Mouse (Mus musculus) limb, embryonic 11.5 days (tissue): Measurements from ENCODE around the gene Mllt10. TPM values are rescaled to one million over a fixed set of nuclear protein-coding genes. Genes with fewer than 3 reads are reported as not detected.

Experiments
- ATAC-seq: fragments of 200-750 bp; cut with Nextera tagmentation; 2 replicates; pipeline ENCODE4 v1.8.0; 2017; ENCODE audit warnings: low read depth; ENCODE audit not compliant: insufficient number of reproducible peaks, low FRiP score, low TSS enrichment
- DNase-seq: peaks from one replicate; pipeline ENCODE4 v3.0.0-alpha.2; 2015; ENCODE audit warnings: low spot score
- H3K27ac ChIP-seq: fragments of 300-500 bp; sonication (generic); replicated peaks from 2 replicates; pipeline ENCODE4 v1.5.1; 2014; ENCODE audit warnings: low read depth, mild to moderate bottlenecking, low read length
- H3K27me3 ChIP-seq: fragments of 300-500 bp; sonication (generic); 2 replicates; pipeline ENCODE4 v1.6.1; 2014; ENCODE audit warnings: mild to moderate bottlenecking, low read length, mixed read lengths; ENCODE audit not compliant: control insufficient read depth, insufficient read depth
- H3K36me3 ChIP-seq: fragments of 300-500 bp; sonication (generic); 2 replicates; pipeline ENCODE4 v1.6.1; 2014; ENCODE audit warnings: mild to moderate bottlenecking, low read length, moderate library complexity, mixed read lengths; ENCODE audit not compliant: control insufficient read depth, insufficient read depth
- H3K4me1 ChIP-seq: fragments of 300-500 bp; sonication (generic); 2 replicates; pipeline ENCODE4 v1.6.1; 2014; ENCODE audit warnings: low read length, mixed read lengths; ENCODE audit not compliant: control insufficient read depth, insufficient read depth
- H3K4me2 ChIP-seq: fragments of 300-500 bp; sonication (generic); 2 replicates; pipeline ENCODE4 v1.6.1; 2014; ENCODE audit warnings: low read depth, mild to moderate bottlenecking, moderate library complexity; ENCODE audit not compliant: severe bottlenecking
- H3K4me3 ChIP-seq: fragments of 300-500 bp; sonication (generic); 2 replicates; pipeline ENCODE4 v1.5.1; 2014; ENCODE audit warnings: low read depth, low read length
- H3K9ac ChIP-seq: fragments of 300-500 bp; sonication (generic); 2 replicates; pipeline ENCODE4 v1.6.1; 2014; ENCODE audit warnings: mild to moderate bottlenecking, low read length
- H3K9me3 ChIP-seq: fragments of 300-500 bp; sonication (generic); 2 replicates; pipeline ENCODE4 v1.6.1; 2016; ENCODE audit warnings: low read length; ENCODE audit not compliant: control insufficient read depth
- WGBS: fragments of 180-500 bp; shearing (Covaris S2); extraction: QIAGEN DNeasy Blood & Tissue Kit; methylation state at CpG from one replicate; pipeline ENCODE4 v1.1.7; 2014; 5-methylcytosine and 5-hydroxymethylcytosine counted together
- polyA plus RNA-seq: library from polyadenylated mRNA; unstranded; fragments of >200 nt; fragmentation: Nextera tagmentation; extraction: Ambion mirVana; gene quantifications from 2 replicates; pipeline ENCODE4 v1.2.1, GENCODE M21; 2014

Mllt10 gene
- polyA plus RNA-seq, 1 experiment from 2014 or later = 46.3 TPM

DNA sequence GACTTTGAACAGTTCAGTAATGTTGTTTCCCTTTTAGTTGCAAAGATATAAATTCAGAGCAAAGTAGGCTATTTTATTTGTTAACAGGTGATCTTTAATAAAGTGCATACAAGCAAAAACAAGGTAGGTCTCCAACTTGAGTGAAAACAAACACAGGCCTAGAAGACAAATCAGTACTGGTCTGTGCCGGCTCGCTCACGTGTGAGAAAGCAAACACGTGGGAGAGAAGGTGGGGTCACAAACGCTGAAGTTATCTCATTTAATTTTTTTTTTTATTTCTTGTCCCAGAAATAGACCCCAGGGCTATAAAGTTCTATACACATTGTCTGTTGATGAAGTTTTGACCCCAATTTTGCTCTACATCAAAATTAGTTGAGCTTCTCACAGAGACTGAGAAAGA is 29.9 kb upstream of the Mllt10 start:
- H3K27ac ChIP-seq = no peak overlapping the region

DNA sequence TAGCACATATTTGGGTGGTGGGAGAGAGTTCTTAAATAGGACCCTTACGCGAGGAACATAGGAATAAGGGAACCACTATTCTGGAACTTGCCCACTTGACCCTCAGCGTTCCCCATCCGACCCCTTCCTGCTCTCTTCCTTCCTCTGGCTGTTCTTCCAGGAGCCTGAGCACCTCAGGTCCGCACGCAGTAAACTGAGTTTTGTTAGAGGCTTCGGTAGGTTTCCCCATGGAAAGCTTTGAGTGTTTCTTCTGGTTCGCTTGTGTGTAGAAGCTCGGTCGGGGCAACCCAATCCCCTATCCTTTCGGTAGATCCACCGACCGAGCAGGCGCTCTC is 29.3 kb upstream of the Mllt10 start:
- Histone ChIP-seq H3K9ac (peak overlapping the region; percentile 60), H3K4me2 (peak overlapping the region; percentile 90), H3K4me3 (peak overlapping the region; percentile 73), H3K27me3 (no peaks in the 10 kb centered on the region), H3K36me3 (no peaks in the 10 kb centered on the region), H3K27ac (0 out of 2 replicates have a peak overlapping the region, but pooled peaks have one; percentile 47), H3K9me3 (no peaks in the 10 kb centered on the region), H3K4me1 (peaks cover 5% of the 10 kb centered on the region; the same call in 1 of the 2 replicates)
- DNase-seq (no peak), ATAC-seq (no peak)
- WGBS = 3% methylated on average over 14 of the region's 14 CpGs

More for the DNA sequence above, 29.9 kb upstream of the Mllt10 start:
- H3K4me2 ChIP-seq = peak overlapping the region; percentile 90; the same call in 1 of the 2 replicates
- no peak overlapping the region for H3K4me3 ChIP-seq
- no peaks in the 10 kb centered on the region for H3K27me3 ChIP-seq
- no peak for ATAC-seq
- H3K4me1 ChIP-seq = peaks cover 5% of the 10 kb centered on the region; the same call in 1 of the 2 replicates
- WGBS = 68% methylated on average over 5 of the region's 5 CpGs
- no peaks in the 10 kb centered on the region for H3K36me3 ChIP-seq
- H3K9me3 ChIP-seq = no peaks in the 10 kb centered on the region
- H3K9ac ChIP-seq = no peak overlapping the region
- no peak for DNase-seq

DNA sequence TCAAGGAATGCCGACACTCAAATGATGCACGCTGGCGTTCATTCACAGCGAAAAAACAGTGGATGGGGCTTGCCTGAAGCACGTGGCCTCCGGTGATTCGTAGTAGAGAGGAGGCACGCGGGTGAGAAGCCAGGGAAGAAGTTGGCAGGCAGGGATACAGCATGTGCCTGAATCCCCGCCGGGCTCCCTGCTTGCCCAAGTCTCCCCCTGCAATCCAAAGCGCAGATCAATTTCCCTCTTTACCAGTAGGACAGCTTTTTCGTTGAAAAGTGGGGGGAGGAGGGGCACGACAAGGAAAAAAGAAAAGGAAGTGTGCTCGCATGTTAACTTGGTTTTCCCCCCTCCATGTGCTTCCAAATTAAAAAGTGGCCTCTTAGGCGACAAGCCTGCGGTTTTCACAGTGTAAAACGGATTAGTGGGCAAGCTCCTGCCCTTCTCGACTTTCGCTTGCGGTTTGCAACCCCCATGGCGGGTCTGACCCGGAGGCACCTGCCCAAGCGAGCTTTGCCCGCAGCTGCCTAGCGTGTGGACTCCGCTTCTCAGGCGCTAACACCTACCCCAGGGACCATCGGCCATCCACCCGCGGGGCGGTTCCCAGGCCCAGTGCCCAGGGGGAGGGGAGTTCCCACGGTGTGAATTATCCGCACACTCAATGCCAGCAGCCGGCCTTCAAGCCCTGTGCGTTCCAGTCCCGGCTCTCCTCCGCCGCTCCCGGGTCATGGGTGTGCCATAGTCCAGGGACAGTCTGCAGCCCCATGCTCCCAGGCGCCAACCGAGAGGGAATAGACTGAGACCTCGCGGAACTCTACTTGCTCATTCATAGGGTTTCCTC is 28.7 kb upstream of the Mllt10 start:
- Histone ChIP-seq H3K4me2 (peak overlapping the region; percentile 90), H3K27ac (0 out of 2 replicates have a peak overlapping the region, but pooled peaks have one; percentile 47), H3K9me3 (no peaks in the 10 kb centered on the region), H3K9ac (peak overlapping the region; percentile 60), H3K36me3 (no peaks in the 10 kb centered on the region), H3K27me3 (no peaks in the 10 kb centered on the region), H3K4me1 (peaks cover 10% of the 10 kb centered on the region), H3K4me3 (peak overlapping the region; percentile 73)
- ATAC-seq (peak; percentile 10; the same call in 1 of the 2 replicates), DNase-seq (peak; percentile 77)
- under 1% methylated on average over 44 of the region's 44 CpGs for WGBS

DNA sequence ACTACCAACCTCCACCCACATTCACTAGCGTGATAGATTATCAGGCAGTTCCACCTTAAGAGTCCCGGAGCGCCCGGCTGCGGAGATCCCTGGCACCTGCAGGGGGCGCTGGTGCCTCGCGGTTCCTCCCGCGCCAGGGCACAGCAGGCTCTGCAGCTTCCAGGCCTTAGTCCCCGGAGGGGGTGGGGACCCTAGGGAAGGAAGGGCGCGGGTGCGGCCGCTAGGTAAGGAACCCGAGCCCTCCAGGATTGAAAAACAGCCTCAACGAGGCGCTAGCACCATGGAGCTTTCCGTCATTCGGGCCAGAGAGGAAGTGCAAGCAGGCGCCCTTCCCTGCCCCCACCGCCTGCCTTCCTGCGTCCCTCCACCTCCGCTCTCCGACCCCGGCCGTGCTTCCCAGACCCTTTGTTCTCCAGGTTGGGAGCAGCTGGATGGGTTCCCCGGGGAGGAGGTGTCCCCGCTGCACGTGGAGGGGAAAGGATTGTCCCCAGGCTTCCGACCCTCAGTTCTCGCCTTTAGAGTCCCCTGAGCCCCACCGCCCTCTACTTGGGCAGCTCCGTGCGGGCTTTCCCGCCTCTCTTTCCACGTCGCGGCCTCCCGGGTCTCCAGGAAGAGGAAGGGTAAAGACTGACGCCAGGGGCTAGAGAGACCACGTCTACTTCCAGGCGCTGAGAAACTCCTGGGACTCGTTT is 27.4 kb upstream of the Mllt10 start:
- ATAC-seq (peak; percentile 91), DNase-seq (peak; percentile 97)
- Histone ChIP-seq H3K27me3 (no peaks in the 10 kb centered on the region), H3K4me3 (peak overlapping the region; percentile 73), H3K9me3 (no peaks in the 10 kb centered on the region), H3K9ac (peak overlapping the region; percentile 93), H3K4me1 (peaks cover 20% of the 10 kb centered on the region), H3K4me2 (peak overlapping the region; percentile 90), H3K36me3 (no peaks in the 10 kb centered on the region), H3K27ac (peak overlapping the region; percentile 99)
- WGBS = under 1% methylated on average over 42 of the region's 44 CpGs

DNA sequence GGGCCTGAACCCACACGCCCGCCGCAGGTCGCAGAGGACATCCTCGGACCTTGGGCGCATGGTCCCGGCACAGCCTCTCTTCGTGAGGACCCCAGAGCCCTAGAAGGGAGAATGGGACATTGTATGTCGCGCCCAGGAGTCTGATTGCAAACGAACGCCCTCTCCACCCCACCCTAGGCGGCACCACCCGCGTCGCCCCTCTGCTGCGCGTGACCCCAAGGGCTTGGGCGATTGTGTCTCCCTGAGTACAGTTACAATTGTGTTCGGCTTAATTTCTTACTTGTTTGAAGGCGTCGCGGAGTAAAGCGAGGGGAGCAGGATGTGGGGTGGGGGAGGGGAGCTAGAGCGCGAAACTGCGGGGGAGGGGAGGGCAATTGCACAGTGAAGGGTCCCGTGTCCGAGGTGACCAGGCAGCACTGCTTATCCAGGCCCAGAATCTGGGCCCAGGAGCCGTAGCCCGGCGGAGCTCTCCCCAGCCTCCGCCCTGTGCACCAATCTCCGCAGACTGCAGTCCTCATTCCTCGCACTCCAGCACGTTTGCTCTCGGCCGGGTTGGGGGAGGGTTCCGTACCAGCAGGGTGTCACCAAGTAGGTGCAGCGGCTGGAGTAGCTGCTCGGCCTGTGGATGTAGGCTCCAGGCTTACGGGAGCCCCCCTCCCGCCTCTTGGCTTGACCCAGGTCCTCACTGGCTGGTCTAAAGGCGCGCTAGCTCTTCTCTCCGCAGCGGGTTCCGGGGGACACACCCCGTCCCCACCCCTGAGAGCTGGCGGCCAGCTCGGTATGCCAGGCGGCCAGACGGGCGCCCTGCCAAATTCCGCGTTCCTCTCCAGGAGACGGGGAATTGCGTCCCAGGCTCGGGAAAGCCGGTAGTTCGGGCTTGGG is 26.7 kb upstream of the Mllt10 start:
- DNase-seq (peak; percentile 85), ATAC-seq (peak; percentile 58)
- Histone ChIP-seq H3K4me2 (peak overlapping the region; percentile 90), H3K9me3 (no peaks in the 10 kb centered on the region), H3K27ac (peak overlapping the region; percentile 99), H3K4me3 (peak overlapping the region; percentile 73), H3K9ac (peak overlapping the region; percentile 93), H3K36me3 (no peaks in the 10 kb centered on the region), H3K27me3 (no peaks in the 10 kb centered on the region), H3K4me1 (peaks cover 26% of the 10 kb centered on the region)
- under 1% methylated on average over 61 of the region's 61 CpGs for WGBS

DNA sequence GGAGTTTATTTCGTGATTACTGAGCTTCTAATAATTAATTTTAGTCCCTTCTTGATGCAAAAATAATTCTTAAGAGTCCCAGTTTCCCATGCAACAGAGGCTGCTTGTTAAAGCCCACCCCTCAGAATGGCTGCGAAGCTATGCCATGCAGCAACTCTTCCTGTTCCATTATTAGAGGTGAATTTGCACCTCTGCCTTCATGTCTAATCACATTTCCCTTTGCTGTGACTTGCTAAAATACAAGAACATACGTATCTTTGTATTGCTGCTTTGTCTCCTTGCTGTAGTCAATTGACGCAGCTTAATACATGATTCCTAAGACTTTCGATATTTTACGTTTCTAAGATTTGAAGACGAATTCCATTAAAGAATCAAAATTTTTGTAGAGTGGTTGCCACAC is 25.4 kb upstream of the Mllt10 start:
- ATAC-seq (no peak), DNase-seq (peak; percentile 33)
- no peak overlapping the region for H3K4me2 ChIP-seq
- peaks cover 31% of the 10 kb centered on the region for H3K4me1 ChIP-seq
- H3K36me3 ChIP-seq = no peaks in the 10 kb centered on the region
- H3K27ac ChIP-seq = no peak overlapping the region
- WGBS = 74% methylated on average over 7 of the region's 7 CpGs
- no peak overlapping the region for H3K9ac ChIP-seq
- H3K9me3 ChIP-seq = no peaks in the 10 kb centered on the region
- H3K27me3 ChIP-seq = no peaks in the 10 kb centered on the region
- no peak overlapping the region for H3K4me3 ChIP-seq

DNA sequence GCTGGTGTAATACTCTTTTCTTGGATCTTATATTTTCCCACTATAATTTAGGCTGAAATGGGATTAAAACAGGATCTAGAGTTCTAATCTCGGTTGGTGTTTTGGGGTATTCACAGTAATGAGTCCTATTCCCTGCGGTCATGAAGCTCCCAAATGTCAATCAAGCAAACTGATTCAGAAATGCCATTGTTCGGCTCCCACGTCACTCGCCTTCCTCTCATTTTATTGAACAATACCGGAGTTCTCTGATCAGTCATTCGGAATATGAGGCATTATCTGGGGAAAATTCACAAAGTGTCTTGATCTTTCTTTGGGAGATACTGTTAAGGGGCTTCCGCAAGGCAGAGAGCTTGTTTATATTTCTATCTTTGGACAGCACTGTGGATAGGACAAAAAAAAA is 24.5 kb upstream of the Mllt10 start:
- H3K36me3 ChIP-seq = no peaks in the 10 kb centered on the region
- peak overlapping the region; percentile 93; the same call in 1 of the 2 replicates for H3K4me2 ChIP-seq
- no peak overlapping the region for H3K9ac ChIP-seq
- no peaks in the 10 kb centered on the region for H3K9me3 ChIP-seq
- no peak overlapping the region for H3K27ac ChIP-seq
- no peaks in the 10 kb centered on the region for H3K27me3 ChIP-seq
- no peak overlapping the region for H3K4me3 ChIP-seq
- DNase-seq (peak; percentile 30), ATAC-seq (no peak)
- peaks cover 30% of the 10 kb centered on the region for H3K4me1 ChIP-seq
- WGBS = 42% methylated on average over 8 of the region's 8 CpGs
